Mouse (Mus musculus): ENCODE data around the gene Ttc30a1. TPM values are rescaled to one million over a fixed set of nuclear protein-coding genes. Genes with fewer than 3 reads are reported as not detected.

The Ttc30a1 gene
- polyA plus RNA-seq (2017; shearing (Covaris generic)), result 1.4 TPM

GRCm38 (mm10) chr2:75981440-75982081, at the start of gene Ttc30a1:
TSS of gene Ttc30a1 (minus strand) at chr2:75981967.

GRCm38 (mm10) chr2:75977752-75978368, 3.9 kb downstream of the Ttc30a1 start, which contains the start of gene Ttc30a2:
TSS of gene Ttc30a2 (minus strand) at chr2:75978170.

DNA sequence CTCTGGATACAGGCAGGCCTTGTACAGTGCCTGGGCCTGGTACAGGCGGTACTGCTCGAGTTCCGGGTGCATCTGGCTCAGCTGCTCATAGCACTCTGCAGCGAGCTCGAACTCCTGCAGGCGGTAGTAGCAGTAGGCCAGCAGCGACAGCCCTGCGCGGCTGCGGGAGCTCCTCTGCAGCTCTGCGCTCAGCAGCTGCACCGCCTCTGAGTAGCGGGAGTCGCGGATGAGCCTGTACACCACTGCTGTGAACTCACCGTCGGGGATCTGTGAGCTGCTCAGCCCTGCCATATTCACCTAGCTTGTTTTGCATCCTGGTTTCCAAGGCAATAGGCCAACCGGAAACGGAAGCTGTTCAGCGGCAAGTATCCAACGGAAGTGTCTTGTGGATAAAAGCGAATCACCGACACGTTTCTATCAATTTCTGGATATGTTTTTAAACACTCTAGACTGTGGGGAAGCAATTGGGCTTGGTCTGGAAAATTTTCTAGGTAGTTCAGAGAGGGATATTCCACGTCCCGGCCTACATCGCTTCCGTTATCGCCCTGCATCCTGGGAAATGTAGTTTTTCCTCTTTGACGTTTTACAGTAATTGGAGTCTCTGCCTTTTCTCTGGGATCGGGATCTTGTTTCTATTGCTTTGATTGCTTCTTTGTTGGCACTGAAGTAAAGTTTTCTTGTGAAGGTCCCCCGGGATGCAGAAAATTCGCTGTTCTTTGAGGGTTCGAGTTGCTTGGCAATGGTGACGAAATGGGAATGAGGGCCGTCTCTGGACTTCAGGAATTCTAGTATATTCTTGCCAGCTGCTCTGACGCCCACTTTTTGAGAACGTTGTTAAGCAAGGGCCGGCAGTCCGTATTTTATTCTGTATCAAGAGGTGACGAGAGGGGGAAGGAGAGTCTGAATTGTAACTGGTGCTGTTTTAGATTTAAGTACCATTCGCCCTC, 43.4 kb downstream of the Ttc30a1 start, which contains the start of gene Ttc30b:
Gene Ttc30b (minus strand): TSS at position 469 of the 947 bp plus-strand sequence.

Other genes with a start within 250 kb of the Ttc30a1 start
- 14.0 TPM for gene Agps, start 149.8 kb downstream of the Ttc30a1 start, polyA plus RNA-seq (2017; shearing (Covaris generic))
- gene Ttc30b, start 43.4 kb downstream of the Ttc30a1 start, polyA plus RNA-seq (2017; shearing (Covaris generic)), result 3.3 TPM
- gene Ttc30a2, start 3.8 kb downstream of the Ttc30a1 start, polyA plus RNA-seq (2017; shearing (Covaris generic)), result not detected